In the genomic region with DNA sequence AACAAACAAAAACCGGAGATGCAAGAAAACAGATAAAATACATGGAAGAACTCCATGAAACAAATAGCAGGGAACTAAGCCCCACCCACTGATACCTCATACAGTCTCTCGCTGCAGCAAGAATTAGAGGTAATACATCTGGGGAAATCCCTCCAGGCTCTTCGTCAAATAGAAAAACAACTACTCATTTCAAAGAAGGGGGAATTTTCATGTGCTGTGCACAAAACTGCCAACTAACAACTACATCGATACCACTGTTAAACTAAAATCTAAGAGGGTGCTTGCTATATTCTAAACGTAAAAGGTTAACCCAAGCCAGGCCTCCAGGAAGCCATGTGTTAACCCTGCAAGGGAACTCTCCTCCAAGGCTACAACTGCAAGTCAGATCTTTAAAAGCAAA, we compare ENCODE assay signal across 23 mouse cellular contexts. TPM values are rescaled to one million over a fixed set of nuclear protein-coding genes. Genes with fewer than 3 reads are reported as not detected.
DNase-seq lines count a peak whose midpoint lies in the region; ATAC-seq and TF ChIP-seq lines count a peak whose summit lies in the region.
"Had no signal": no experiment of that assay in that cellular context is flagged by ENCODE, and none has a peak within 500 bp of the region (broad histone marks: within the 10 kb centered on the region; RNA-seq: fewer than 3 reads in every experiment).

No protein-coding gene starts in this region.

- intact Hi-C loops in gastrocnemius, adult 2 months (cut with DNase I) = no loop called here

- no peak for DNase-seq in gastrocnemius, adult 2 months
- no peak for DNase-seq in gastrocnemius, adult 18-20 months (ENCODE audit: low spot score)
- peak; percentile 71 for DNase-seq in CD4-positive, CD25-positive, alpha-beta regulatory T cell, adult 2 months (ENCODE audit: low read depth, low spot score)
- no peak for DNase-seq in lung, postnatal 4 days
- no peak for DNase-seq in spleen, postnatal 14 days (ENCODE audit: low spot score in 2 of 2)
- no peak for DNase-seq in layer of hippocampus, postnatal 10 days (ENCODE audit: low spot score in 2 of 2)
- DNase-seq: adrenal gland, postnatal 14 days; cerebellum, adult 11 months; cerebellum, postnatal 10 days; gastrocnemius, postnatal 14 days; heart, adult 2 months; heart, postnatal 36 days; lung, adult 18-20 months; lung, postnatal 14 days; midbrain, embryonic 14.5 days; thymus, adult 2 months had no signal

- H3K9ac ChIP-seq in neural tube, embryonic 14.5 days (replicated peaks; ENCODE audit: low read depth, low read length) = no peak overlapping the region

- 34% methylated on average over 5 of the region's 5 CpGs for WGBS in neural tube, embryonic 14.5 days

- no peaks in the 10 kb centered on the region for H3K36me3 ChIP-seq in neural tube, embryonic 14.5 days (ENCODE audit: control insufficient read depth, insufficient read depth, low read length)

- no peak overlapping the region for H3K4me2 ChIP-seq in neural tube, embryonic 14.5 days (ENCODE audit: low read depth, low read length)
- H3K4me2 ChIP-seq: liver, embryonic 11.5 days had no signal

- peaks cover 59% of the 10 kb centered on the region for H3K4me1 ChIP-seq in neural tube, embryonic 14.5 days (ENCODE audit: control insufficient read depth, insufficient read depth, low read length)

- no peak for TF ChIP-seq CTCF in gastrocnemius, adult 2 months (IDR thresholded peaks at IDR 0.05)

- no peak overlapping the region for H3K4me3 ChIP-seq in gastrocnemius, adult 2 months
- H3K4me3 ChIP-seq in neural tube, embryonic 14.5 days (ENCODE audit: low read depth, low read length) = no peak overlapping the region
- H3K4me3 ChIP-seq: forebrain, embryonic 10.5 days; heart, adult 2 months had no signal

- no peaks in the 10 kb centered on the region for H3K9me3 ChIP-seq in neural tube, embryonic 14.5 days (ENCODE audit: control insufficient read depth, low read length)
- H3K9me3 ChIP-seq: forebrain, embryonic 10.5 days; megakaryocyte, embryonic 14.5 days had no signal

- 0 out of 2 replicates have a peak overlapping the region, but pooled peaks have one; percentile 4 for H3K27ac ChIP-seq in gastrocnemius, adult 2 months
- 0 out of 2 replicates have a peak overlapping the region, but pooled peaks have one; percentile 48 for H3K27ac ChIP-seq in neural tube, embryonic 14.5 days (ENCODE audit: low read depth, low read length)
- H3K27ac ChIP-seq: forebrain, embryonic 10.5 days; heart, adult 2 months; kidney, postnatal 0 days had no signal

- H3K27me3 ChIP-seq in neural tube, embryonic 14.5 days (ENCODE audit: control insufficient read depth, insufficient read depth, low read length) = no peaks in the 10 kb centered on the region
- H3K27me3 ChIP-seq: megakaryocyte, embryonic 14.5 days had no signal

- ATAC-seq in inflammation-experienced regulatory T-cells, adult 6 months = peak; percentile 84
- no peak for ATAC-seq in neural tube, embryonic 14.5 days (ENCODE audit: low read depth)
- ATAC-seq: hindbrain, embryonic 16.5 days had no signal

RNA-seq across cellular contexts. Expression of a gene that starts 7.4 kb away (rescaled TPM):
- 10 to 100 TPM; 21.5 to 21.7 TPM for total RNA-seq in gastrocnemius, adult 2 months (2021)
- 10 to 100 TPM; 16.4 to 19.5 TPM for total RNA-seq in gastrocnemius, adult 18-20 months (2021)
- 10 to 100 TPM; 17.8 to 38.5 (median 32.9) TPM for polyA plus RNA-seq in inflammation-experienced regulatory T-cells, adult 6 months (2017; shearing (Covaris generic))
- 16.5 and 23.1 TPM in 2 replicates for polyA plus RNA-seq in neural tube, embryonic 14.5 days (2014; fragmentation: Nextera tagmentation; extraction: Ambion mirVana)
- 10 to 100 TPM; 50.5 to 54.6 TPM for total RNA-seq in layer of hippocampus, postnatal 10 days (2021)

RNA-seq across cellular contexts. Expression of a gene that starts 46.9 kb away (rescaled TPM):
- total RNA-seq in gastrocnemius, adult 2 months (2021) = 100 to 1,000 TPM; 668 to 937 TPM
- 100 to 1,000 TPM; 671 to 820 TPM for total RNA-seq in gastrocnemius, adult 18-20 months (2021)
- 100 to 1,000 TPM; 468 to 593 (median 553) TPM for polyA plus RNA-seq in inflammation-experienced regulatory T-cells, adult 6 months (2017; shearing (Covaris generic))
- polyA plus RNA-seq in neural tube, embryonic 14.5 days (2014; fragmentation: Nextera tagmentation; extraction: Ambion mirVana) = 756 and 860 TPM in 2 replicates
- total RNA-seq in layer of hippocampus, postnatal 10 days (2021) = 100 to 1,000 TPM; 394 to 460 TPM
